Mouse (Mus musculus): Measurements from ENCODE around the gene Rgs10. TPM values are rescaled to one million over a fixed set of nuclear protein-coding genes. Genes with fewer than 3 reads are reported as not detected.

The Rgs10 gene
- total and polyA plus RNA-seq, 3 experiments: 5.0 to 14.3 (median 9.8) TPM

GRCm38 (mm10) chr7:128368828-128369227 lies 49.7 kb downstream of the Rgs10 start:
- no peak for TF ChIP-seq CTCF (IDR thresholded peaks at IDR 0.05)
- TF ChIP-seq EP300 (IDR thresholded peaks at IDR 0.05; ENCODE audit: insufficient read depth, low read depth, low read length): no peak
- TF ChIP-seq POLR2A (IDR thresholded peaks at IDR 0.05; ENCODE audit: insufficient read depth, low read depth, low read length): no peak

GRCm38 (mm10) chr7:128366654-128367053 lies 51.9 kb downstream of the Rgs10 start:
- intact Hi-C loops (cut with DNase I): no loop called here
- Histone ChIP-seq H3K27me3 (ENCODE audit: control insufficient read depth, insufficient read depth, low read length) (no peaks in the 10 kb centered on the region), H3K27ac (no peak overlapping the region), H3K36me3 (ENCODE audit: control insufficient read depth, insufficient read depth, low read length) (no peaks in the 10 kb centered on the region), H3K79me2 (replicated peaks; ENCODE audit: control insufficient read depth, insufficient read depth, low read length) (no peaks in the 10 kb centered on the region), H3K9ac (ENCODE audit: low read depth, low read length) (no peak overlapping the region), H3K4me1 (ENCODE audit: control insufficient read depth, insufficient read depth, low read length) (no peaks in the 10 kb centered on the region), H3K4me3 (no peak overlapping the region)
- TF ChIP-seq CTCF (IDR thresholded peaks at IDR 0.05): no peak
- WGBS: 68% methylated on average over 11 of the region's 11 CpGs
- no peak for DNase-seq

More at GRCm38 (mm10) chr7:128368828-128369227, 49.7 kb downstream of the Rgs10 start:
- no peak overlapping the region for H3K9ac ChIP-seq (ENCODE audit: low read depth, low read length)
- 82% methylated on average over 6 of the region's 6 CpGs for WGBS
- no peaks in the 10 kb centered on the region for H3K36me3 ChIP-seq (ENCODE audit: control insufficient read depth, insufficient read depth, low read length)
- intact Hi-C loops (cut with DNase I): no loop called here
- no peaks in the 10 kb centered on the region for H3K4me1 ChIP-seq (ENCODE audit: control insufficient read depth, insufficient read depth, low read length)
- H3K4me3 ChIP-seq: no peak overlapping the region
- DNase-seq: no peak
- H3K27me3 ChIP-seq (ENCODE audit: control insufficient read depth, insufficient read depth, low read length): no peaks in the 10 kb centered on the region
- no peaks in the 10 kb centered on the region for H3K79me2 ChIP-seq (replicated peaks; ENCODE audit: control insufficient read depth, insufficient read depth, low read length)
- H3K27ac ChIP-seq: no peak overlapping the region

GRCm38 (mm10) chr7:128365096-128365715 lies 53.4 kb downstream of the Rgs10 start:
- TF ChIP-seq EP300 (IDR thresholded peaks at IDR 0.05; ENCODE audit: insufficient read depth, low read depth, low read length): no peak
- no peak for TF ChIP-seq CTCF (IDR thresholded peaks at IDR 0.05)
- no peak for TF ChIP-seq POLR2A (IDR thresholded peaks at IDR 0.05; ENCODE audit: insufficient read depth, low read depth, low read length)
- no peak for DNase-seq
- no peak overlapping the region for H3K4me3 ChIP-seq
- WGBS: 42% methylated on average over 4 of the region's 4 CpGs
- intact Hi-C loops (cut with DNase I): no loop called here
- no peak overlapping the region for H3K9ac ChIP-seq (ENCODE audit: low read depth, low read length)
- no peaks in the 10 kb centered on the region for H3K36me3 ChIP-seq (ENCODE audit: control insufficient read depth, insufficient read depth, low read length)
- H3K4me1 ChIP-seq (ENCODE audit: control insufficient read depth, insufficient read depth, low read length): no peaks in the 10 kb centered on the region
- no peaks in the 10 kb centered on the region for H3K27me3 ChIP-seq (ENCODE audit: control insufficient read depth, insufficient read depth, low read length)
- H3K79me2 ChIP-seq (replicated peaks; ENCODE audit: control insufficient read depth, insufficient read depth, low read length): no peaks in the 10 kb centered on the region
- no peak overlapping the region for H3K27ac ChIP-seq

GRCm38 (mm10) chr7:128364526-128364925 lies 54.0 kb downstream of the Rgs10 start:
- Histone ChIP-seq H3K36me3 (ENCODE audit: control insufficient read depth, insufficient read depth, low read length) (no peaks in the 10 kb centered on the region), H3K27me3 (ENCODE audit: control insufficient read depth, insufficient read depth, low read length) (no peaks in the 10 kb centered on the region), H3K79me2 (replicated peaks; ENCODE audit: control insufficient read depth, insufficient read depth, low read length) (no peaks in the 10 kb centered on the region), H3K9ac (ENCODE audit: low read depth, low read length) (no peak overlapping the region), H3K4me1 (ENCODE audit: control insufficient read depth, insufficient read depth, low read length) (no peaks in the 10 kb centered on the region), H3K27ac (no peak overlapping the region), H3K4me3 (no peak overlapping the region)
- intact Hi-C loops (cut with DNase I): no loop called here
- peak in 1 of 2 experiments; percentile 13 for DNase-seq
- TF ChIP-seq CTCF (IDR thresholded peaks at IDR 0.05): no peak
- TF ChIP-seq EP300 (IDR thresholded peaks at IDR 0.05; ENCODE audit: insufficient read depth, low read depth, low read length): no peak
- no peak for TF ChIP-seq POLR2A (IDR thresholded peaks at IDR 0.05; ENCODE audit: insufficient read depth, low read depth, low read length)
- 70% methylated on average over 11 of the region's 11 CpGs for WGBS

- intact Hi-C loops (cut with DNase I): no loop called here
- no peaks in the 10 kb centered on the region for H3K27me3 ChIP-seq (ENCODE audit: control insufficient read depth, insufficient read depth, low read length)
- no peak overlapping the region for H3K4me3 ChIP-seq
- no peak overlapping the region for H3K27ac ChIP-seq
- 76% methylated on average over 10 of the region's 10 CpGs for WGBS
- DNase-seq: peak in 1 of 2 experiments; percentile 21
- no peaks in the 10 kb centered on the region for H3K36me3 ChIP-seq (ENCODE audit: control insufficient read depth, insufficient read depth, low read length)
- H3K4me1 ChIP-seq (ENCODE audit: control insufficient read depth, insufficient read depth, low read length): no peaks in the 10 kb centered on the region
- no peaks in the 10 kb centered on the region for H3K79me2 ChIP-seq (replicated peaks; ENCODE audit: control insufficient read depth, insufficient read depth, low read length)
- TF ChIP-seq EP300 (IDR thresholded peaks at IDR 0.05; ENCODE audit: insufficient read depth, low read depth, low read length) (no peak), POLR2A (IDR thresholded peaks at IDR 0.05; ENCODE audit: insufficient read depth, low read depth, low read length) (no peak), CTCF (IDR thresholded peaks at IDR 0.05) (no peak)
- no peak overlapping the region for H3K9ac ChIP-seq (ENCODE audit: low read depth, low read length)
Observed at GRCm38 (mm10) chr7:128363806-128364205, 54.8 kb downstream of the Rgs10 start.

GRCm38 (mm10) chr7:128362916-128363315 lies 55.6 kb downstream of the Rgs10 start:
- H3K9ac ChIP-seq (ENCODE audit: low read depth, low read length): no peak overlapping the region
- no peaks in the 10 kb centered on the region for H3K27me3 ChIP-seq (ENCODE audit: control insufficient read depth, insufficient read depth, low read length)
- no peak for TF ChIP-seq EP300 (IDR thresholded peaks at IDR 0.05; ENCODE audit: insufficient read depth, low read depth, low read length)
- no peak for TF ChIP-seq POLR2A (IDR thresholded peaks at IDR 0.05; ENCODE audit: insufficient read depth, low read depth, low read length)
- TF ChIP-seq CTCF (IDR thresholded peaks at IDR 0.05): no peak
- H3K27ac ChIP-seq: no peak overlapping the region
- no peaks in the 10 kb centered on the region for H3K36me3 ChIP-seq (ENCODE audit: control insufficient read depth, insufficient read depth, low read length)
- intact Hi-C loops (cut with DNase I): no loop called here
- H3K79me2 ChIP-seq (replicated peaks; ENCODE audit: control insufficient read depth, insufficient read depth, low read length): no peaks in the 10 kb centered on the region
- DNase-seq: peak in 1 of 2 experiments; percentile 4
- no peaks in the 10 kb centered on the region for H3K4me1 ChIP-seq (ENCODE audit: control insufficient read depth, insufficient read depth, low read length)
- 69% methylated on average over 4 of the region's 4 CpGs for WGBS
- H3K4me3 ChIP-seq: no peak overlapping the region

Data from heart, adult 2 months (tissue).